Mouse (Mus musculus): ENCODE data around the gene Mast4.

Gene Mast4

DNA sequence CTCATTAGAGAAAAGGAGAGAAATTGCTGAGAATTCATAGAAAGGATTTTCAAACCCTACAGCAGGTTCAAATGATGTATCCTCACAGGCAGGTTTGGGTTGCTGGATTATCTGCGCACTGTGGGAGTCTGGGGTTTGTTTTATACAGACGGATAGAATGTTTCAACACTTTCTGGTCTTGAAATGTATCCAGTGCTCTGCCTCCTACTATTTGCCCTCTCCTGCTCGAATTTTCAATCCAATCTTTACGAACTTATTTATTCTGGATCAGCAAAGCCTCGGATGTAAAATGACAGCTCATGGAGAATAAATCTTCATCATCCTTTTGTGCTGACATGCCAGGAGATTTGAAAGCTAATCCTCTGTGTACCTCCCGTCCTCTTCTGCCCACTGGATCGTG lies 281.6 kb downstream of the Mast4 start:
- no peak for DNase-seq (ENCODE audit: low read depth)

DNA sequence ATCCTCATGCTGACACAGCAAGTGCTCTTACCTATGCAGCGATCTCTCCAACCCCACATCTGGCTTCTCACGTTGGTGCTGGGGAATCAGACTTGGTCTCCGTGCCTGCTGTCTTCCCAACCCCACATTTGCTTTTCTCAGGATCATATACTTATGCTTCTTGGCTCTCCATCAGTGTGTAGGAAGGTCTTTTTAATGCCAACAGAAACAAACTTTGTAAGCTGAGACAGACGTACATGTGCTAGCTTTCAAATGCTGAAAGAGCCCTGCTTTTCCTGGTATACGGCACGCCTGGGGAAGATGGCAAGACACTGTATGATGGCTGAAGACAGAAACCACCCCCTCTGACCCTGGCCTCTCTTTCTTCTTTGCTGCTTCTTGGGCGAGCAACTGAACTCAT lies 285.3 kb downstream of the Mast4 start:
- DNase-seq (ENCODE audit: low read depth): no peak

DNA sequence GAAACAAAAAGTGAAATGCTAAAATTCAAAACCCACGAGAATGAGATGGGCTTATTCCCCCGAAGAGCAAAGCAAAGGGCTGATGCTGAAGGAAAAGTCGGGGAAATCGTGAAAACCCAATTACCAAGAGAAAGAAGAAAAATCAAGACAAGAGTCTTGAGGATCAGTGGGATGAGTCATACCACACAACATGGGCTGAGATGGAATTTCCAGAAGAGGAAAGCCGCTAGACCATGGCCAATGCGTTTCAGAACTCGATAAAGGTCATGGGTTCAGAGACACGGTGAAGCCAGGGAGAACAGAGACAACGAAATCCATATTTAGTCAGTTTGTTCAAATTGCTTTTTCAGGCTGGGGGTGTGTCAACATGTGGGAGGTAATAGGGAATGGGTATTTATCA lies 290.6 kb downstream of the Mast4 start:
- no peak for DNase-seq (ENCODE audit: low read depth)

DNA sequence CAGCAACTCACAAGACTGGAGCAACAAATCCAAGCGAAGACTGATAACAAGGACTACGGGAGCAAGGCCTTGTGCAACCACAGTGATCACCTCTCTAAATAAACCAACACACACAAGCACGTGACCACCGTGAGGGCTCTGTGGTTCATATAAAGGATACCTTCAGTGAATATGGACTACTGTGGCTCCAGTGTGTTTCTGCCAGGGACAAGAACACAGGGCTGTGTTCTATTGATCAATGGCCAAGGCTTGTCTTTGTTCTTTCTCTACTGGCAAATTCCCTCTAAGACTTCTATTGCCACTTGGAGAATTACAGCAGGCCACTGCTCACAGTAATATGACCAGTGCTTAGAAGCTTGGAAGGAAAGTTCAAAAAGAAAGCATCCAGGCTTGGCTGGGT lies 291.3 kb downstream of the Mast4 start:
- no peak for DNase-seq (ENCODE audit: low read depth)

DNA sequence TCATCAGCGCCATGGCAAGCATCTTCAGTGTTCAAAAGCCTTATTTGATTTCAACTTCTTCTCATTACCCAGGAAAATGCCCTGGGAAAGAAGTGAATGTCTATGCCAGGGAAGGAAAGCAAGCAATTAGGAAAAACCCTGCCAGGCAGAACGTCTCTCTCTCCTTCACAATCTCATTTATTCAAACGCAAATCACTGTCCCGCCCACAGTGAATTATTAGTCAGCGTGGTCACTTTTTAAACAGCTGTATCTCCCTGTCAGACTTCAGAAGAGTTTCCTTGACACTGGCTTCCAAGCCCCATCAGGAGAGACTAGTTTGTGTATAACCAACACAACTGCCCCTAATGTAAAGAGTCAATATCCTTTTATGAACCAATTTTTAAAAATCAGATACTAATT lies 296.8 kb downstream of the Mast4 start:
- DNase-seq (ENCODE audit: low read depth): no peak

DNA sequence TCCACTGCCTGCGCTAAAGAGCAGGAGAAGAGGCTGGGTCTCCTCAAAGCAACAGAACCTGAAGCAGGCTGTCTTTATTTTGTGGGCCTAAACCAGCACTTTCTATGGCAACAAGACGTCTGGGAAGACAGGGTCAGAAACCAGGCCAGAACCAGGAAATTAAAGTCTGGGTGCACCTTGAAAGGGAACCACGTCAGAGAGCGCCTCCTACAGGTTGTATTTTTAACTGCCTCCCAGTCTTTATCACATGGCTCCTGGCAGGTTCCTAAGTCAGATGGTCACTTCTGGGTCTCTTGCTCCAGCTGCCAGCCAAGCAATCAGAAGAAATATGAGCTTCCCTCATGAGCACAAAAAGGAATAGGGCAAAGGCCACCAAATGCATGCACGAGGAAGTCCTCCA lies 304.9 kb downstream of the Mast4 start:
- peak; percentile 9 for DNase-seq (ENCODE audit: low read depth)

DNA sequence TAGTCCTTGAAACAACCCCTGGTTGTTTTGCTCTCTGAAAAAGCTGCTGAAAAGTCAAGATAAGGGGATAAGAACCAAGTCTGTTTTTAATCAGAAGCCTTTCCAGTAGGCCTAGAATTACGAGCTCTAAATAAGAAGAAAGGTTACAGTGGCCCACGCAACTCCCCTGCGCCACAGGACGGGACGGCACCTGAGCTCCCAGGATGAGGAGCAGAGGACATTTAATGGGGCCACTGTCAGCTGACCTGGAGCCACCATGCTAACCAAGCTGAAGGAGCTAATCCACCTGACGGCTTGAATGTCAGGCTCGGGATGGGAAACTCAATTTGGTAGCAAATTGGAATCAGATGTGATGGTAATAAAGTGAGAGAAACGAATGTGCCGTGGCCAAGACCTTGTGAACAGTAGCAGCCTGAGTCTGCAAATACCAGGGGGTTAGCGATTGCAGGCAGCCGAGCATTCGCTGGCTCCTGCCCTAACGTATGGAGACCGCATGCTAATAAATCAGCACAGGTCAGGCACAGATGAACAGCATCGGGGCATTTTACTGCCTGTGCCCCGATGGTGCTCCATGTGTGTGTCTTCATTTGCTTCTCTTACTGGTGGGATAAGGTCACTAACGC lies 306.7 kb downstream of the Mast4 start:
- DNase-seq (ENCODE audit: low read depth): no peak

DNA sequence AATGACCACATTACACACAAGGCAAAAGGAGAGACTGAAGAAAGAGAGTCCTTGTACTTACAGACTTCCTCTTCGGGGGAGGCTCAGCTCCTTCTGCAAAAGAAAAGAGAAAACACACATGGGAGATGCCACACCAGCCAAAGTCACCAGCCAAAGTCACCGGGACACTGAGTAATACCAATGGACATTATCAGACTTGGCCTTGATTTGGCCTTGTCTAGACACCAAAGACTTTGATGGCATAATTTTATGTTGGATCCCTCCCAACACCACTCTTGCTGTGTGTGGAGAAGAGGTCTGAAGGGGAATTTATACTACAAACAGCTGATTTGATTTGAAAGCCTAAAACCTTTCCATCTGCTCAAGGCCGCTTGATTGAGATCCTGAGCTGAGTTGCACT lies 308.8 kb downstream of the Mast4 start:
- no peak for DNase-seq (ENCODE audit: low read depth)

DNA sequence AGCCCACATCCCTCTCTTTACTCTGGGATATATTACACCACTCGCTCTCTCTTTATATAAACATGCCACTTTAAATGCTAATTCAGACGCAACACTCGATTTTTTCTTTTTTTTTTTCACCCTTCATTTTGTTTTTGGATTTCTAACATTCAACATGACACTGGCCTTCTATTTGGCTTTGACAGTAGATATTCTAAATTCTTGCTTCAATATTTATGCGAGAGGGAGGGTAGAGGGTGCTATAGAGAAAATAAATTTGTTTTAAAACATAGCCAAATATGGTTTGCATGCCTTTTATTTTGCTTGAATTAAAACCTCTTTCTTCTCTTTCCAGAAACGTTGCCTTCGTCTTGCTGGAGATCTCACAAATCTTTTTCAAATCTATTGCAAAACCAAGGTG lies 315.8 kb downstream of the Mast4 start:
- no peak for DNase-seq (ENCODE audit: low read depth)

DNA sequence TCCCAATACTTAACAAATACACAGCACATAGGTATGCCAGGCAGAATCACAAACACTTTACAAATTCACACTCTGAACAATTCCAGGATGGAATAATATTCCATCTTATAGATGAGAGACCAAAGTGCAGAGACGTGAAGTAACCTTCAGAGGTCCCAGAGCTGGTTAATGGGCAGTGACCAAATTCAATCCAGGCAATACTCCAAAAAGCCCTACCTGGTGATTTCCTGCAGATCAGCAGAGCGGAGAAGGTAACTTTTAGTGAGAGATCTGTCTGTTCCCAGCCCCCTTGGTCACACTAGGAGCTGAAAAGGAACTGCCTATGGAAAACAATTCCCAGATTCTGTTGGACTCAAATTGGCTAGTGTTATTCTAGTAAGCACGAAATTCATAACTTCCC lies 316.6 kb downstream of the Mast4 start:
- no peak for DNase-seq (ENCODE audit: low read depth)

DNA sequence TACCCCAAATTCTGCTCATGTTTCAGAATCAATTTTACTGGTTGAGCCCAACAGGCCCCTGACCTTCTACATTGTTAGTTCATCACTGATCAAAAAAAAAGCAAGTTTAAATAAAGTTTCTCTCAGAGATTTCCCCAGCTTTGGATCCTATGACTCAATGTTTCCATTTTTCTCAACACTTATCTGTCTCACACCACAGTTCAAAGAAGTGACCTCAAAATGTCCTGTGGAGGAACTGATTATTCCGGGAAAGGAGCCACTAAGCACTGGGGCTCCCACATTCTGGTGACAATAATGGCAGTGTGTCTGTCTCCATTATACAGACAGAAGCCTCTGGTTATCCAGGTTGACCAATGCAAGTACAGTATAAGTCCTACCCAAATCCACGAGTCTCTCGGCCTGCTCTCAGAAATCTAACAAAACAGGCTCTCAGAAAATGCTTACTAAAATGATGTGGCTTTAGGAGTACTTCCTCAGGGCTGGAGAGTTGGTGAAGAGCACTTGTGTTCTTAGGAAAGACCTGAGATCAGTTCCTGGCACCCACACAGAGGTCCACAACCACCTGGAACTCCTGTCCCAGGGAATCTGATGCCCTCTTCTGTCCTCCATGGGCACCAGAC lies 319.1 kb downstream of the Mast4 start:
- no peak for DNase-seq (ENCODE audit: low read depth)

DNA sequence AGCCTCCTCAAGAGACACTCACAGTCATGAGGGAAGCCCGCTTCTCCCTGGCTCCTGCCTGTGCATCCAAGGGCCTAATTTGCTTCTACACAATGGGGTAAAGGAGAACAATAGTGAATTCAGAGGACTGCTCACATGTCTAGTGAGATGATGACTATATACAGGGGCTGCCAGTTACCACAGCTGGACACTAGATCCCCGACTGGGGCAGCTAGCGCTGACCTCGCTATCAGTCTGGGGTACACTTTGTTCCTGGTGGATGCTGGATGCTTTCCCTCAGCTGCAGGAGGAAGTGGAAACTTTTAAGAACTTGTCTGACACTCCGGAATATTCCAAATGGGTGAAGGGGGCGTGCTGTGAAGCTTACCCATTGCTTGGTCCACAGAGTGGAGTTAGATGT lies 319.7 kb downstream of the Mast4 start:
- no peak for DNase-seq (ENCODE audit: low read depth)

DNA sequence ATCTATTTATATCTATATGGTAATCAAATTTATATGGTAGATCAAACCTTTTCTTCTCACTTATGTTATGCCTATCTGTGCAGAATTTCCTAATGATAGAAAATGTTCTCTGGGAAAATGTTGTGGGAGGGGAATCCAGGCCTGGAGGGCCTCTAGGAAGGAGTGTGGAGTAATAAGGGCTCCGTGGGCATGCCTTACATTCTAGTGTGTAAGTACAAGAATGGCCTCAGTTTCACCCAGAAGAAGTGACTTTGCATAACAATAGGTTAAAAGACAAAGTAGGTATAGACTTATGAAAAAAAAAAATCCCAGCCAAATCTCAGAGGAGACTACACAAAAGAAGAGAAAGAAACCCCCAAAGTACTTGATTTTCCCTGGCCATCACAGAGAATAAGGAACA lies 320.1 kb downstream of the Mast4 start:
- no peak for DNase-seq (ENCODE audit: low read depth)

DNA sequence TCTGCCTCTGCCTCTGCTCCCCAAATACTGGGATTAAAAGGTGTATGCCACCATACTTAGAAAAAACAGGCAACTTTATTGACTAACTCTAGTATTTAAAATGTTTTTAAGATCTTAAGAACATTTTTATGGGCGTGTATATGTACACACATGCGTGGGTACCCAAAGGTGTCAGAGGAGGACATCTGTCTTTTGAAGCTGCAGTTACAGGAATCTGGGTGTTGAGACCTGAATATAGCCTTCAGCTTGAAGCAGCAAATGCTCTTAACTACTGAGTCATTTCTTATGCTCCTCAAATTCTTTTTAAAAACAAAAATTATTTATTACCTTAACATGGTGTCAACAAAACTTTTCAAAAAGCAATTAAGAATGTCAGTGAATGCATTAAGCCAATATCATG lies 329.1 kb downstream of the Mast4 start:
- DNase-seq (ENCODE audit: low read depth): no peak

DNA sequence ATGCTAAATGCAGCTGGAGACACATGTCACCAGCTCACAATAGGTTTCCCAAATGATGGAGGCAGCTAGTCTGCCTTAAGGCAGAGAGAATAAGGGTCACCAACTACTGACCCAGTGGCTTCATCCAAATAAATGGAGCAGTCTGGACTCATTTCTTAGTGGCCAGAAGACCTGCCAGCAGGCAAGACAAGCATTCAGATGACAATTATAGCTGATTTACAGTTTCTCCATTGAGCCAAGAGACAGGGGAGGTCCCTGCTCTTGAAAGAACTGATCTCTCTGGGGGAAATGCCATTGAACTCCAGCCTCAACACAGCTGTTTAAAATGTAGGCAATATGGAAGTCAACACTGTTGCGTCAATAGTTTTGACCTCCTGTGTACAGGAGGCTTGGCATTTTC lies 332.5 kb downstream of the Mast4 start:
- DNase-seq (ENCODE audit: low read depth): no peak

DNA sequence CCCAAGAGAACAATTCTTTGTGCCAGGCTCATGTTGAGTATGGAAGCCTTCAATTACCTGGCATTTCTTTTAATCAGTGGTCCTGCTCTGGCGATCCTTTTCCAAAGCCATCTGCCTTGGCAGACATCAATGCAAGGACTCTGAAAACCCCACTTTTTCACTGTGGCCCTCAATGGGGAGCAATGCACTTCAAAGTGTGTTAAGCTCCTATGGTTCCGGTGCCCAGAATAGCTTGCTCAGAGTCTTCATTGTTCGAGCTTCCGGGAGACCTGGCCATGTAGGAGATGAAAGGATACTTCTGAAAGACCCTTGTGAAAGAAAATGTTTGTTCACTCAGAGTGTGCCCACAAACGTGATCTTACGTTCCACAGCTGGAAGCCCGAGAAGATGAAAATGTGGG lies 333.4 kb downstream of the Mast4 start:
- no peak for DNase-seq (ENCODE audit: low read depth)

DNA sequence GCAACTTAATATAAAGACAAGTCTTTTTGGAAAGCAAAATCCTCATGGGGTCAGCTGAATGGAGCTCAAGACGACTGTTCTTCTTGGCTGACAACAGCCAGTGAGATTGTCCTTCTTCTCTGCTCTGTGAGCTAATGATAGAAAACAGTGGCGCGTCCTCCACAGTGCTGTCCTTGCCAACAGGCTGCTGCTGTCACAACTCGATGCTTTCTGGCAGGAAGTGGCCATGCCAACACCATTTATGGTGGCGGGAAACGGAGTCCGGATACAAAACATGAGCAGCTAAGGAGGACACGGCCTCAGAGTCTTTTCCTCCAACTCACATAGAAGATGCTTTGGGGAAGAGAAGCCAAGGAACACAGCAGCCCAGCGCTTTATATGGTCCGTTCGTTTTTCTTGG lies 340.2 kb downstream of the Mast4 start:
- no peak for DNase-seq (ENCODE audit: low read depth)

DNA sequence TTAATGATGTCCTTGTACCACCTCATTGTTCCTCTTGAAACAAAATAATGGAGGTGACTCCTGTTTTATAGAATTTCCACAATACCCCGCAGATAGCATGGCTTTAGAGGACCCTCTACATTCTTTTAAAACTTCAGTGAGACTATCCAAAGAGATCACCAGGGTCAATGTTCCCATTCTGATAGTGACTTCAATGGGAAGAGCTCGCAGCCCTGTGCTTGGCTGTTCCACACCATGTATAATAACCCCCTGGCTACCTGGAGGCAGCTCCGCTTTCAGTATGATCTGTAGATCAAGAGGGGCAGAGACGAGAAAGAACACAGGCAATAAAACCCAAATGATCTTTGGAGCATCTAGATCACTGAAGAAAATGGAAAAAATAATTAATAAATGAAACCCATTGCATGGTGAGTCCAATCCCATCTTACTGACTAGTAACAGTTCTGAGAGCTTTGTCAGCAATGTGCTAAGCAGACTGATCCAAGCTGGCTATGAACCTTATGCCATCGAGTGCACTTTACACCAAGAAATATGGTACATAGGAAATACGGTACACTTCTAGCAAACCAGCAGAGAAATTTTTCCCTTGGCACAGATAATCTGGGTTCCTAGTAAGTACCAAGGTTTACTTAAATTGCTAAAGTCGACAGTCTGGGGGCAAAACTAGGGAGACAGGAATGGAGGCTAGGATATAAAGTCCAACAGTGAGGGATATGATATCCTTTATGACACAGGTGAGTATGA lies 341.4 kb downstream of the Mast4 start:
- no peak for DNase-seq (ENCODE audit: low read depth)

DNA sequence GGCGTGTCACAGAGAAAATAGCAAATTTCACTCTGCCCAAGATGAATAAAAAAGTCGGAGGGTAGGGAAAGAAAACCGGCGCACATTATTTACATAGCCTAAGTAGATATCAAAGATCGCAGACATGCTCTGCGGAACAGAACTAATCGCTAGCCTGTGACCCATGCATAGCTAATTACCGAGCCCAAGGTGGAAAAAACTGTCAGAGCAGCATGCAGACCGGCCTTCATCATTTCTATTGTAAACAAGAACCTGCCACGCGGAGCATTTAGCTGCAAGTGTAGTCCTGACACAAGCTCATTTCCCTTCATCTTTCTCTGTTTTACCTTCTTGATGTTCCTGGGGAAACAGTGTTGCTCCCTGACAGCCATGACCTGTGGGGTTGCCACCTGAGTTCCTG lies 342.4 kb downstream of the Mast4 start:
- DNase-seq (ENCODE audit: low read depth): no peak

DNA sequence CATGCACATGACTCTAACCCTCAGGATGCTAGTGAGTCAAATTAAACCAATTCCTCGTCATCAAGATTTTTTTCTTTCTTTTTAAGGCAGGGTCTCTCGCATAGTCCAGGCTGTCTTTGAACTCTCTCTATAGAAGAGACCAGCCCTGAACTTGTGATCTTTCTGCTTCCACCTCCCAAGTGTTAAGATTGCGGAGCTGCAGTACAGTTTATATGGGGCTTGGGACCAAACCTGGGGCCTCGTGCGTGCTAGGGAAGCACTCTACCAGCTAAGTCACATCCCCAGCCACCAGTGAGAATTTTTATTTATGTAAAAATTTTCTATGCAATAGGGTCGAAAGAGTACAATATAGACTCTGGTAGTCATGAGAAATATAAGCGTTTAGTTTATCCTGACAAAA lies 343.1 kb downstream of the Mast4 start:
- DNase-seq (ENCODE audit: low read depth): no peak

DNA sequence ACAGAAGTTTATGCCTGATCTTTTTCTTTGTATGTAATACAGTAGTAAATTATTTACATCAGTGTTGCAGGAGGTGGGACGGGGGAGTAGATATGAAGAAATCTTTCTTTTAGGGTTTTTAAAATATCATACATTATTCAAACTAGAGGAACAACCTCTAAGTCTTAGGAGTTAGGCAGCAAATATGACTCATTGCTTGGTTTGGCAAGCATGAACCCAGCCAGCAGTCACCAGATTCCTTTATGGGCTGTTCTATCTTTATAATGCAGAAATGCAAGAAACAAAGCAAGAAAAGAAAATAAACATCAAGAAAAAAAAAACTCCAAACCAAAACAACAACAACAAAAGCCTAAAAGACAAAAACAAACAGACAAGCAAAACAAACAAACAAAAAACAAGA lies 344.2 kb downstream of the Mast4 start:
- DNase-seq (ENCODE audit: low read depth): no peak

DNA sequence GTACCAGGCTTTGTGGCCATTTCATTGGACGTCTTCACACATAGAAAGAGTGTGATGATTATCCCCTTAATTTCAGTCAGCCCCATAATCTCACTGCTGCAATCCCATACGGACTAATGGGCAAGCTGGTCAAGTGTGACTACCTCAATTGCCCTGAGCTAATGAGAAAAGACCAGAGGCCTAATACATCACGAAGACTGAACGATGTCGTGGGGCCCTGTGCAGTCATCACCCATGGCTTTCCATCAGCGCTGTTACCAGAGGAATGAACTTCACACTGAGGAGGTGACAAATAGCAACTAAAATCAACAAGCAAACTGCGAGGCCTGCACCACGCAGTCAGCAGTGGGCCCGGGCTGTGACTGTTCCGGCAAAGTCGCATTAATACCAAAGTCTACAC lies 344.7 kb downstream of the Mast4 start:
- DNase-seq (ENCODE audit: low read depth): no peak

DNA sequence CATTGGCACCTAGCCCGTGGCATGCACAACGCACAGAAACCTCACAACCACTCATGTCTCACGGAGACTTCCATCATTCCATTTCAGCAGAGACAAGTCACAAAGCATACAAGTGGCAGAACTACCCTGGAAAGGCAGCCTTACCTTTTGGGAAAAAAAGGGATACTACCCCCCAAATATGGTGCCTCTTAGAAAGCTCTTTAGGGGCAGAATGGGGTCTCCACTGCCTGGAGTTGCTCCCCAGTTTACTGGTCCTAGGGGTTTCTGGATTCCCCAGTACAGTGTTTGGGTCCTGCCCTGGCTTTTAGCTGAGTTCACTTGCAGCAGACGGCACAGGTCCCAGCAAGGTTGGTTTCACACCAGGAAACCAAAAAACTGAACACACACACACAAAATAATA lies 345.3 kb downstream of the Mast4 start:
- DNase-seq (ENCODE audit: low read depth): no peak
